Mouse (Mus musculus) cerebellum, adult 9-10 months (tissue): Measurements from ENCODE around the gene Noxa1.

ENCODE experiments used
- DNase-seq: peaks from one replicate; pipeline ENCODE4 v3.0.0; 2022

Gene Noxa1

GRCm38 (mm10) chr2:25095109-25095850 lies at the start of gene Noxa1:
Noxa1 (minus strand) TSS chr2:25095149.
- no peak for DNase-seq

GRCm38 (mm10) chr2:25141921-25142320 lies 47.0 kb upstream of the Noxa1 start:
- DNase-seq: no peak

GRCm38 (mm10) chr2:25141185-25141584 lies 46.2 kb upstream of the Noxa1 start:
- DNase-seq: no peak

- DNase-seq: no peak
These were observed 42.9 kb upstream of the Noxa1 start for GRCm38 (mm10) chr2:25137832-25138231.

GRCm38 (mm10) chr2:25131601-25132000 lies 36.7 kb upstream of the Noxa1 start:
- no peak for DNase-seq

- DNase-seq: no peak
These were observed 33.1 kb upstream of the Noxa1 start for GRCm38 (mm10) chr2:25128072-25128471.

GRCm38 (mm10) chr2:25127206-25127605 lies 32.3 kb upstream of the Noxa1 start:
- DNase-seq: peak; percentile 19

- DNase-seq: no peak
These were observed 31.4 kb upstream of the Noxa1 start for GRCm38 (mm10) chr2:25126011-25127010.

- DNase-seq: no peak
These were observed 30.2 kb upstream of the Noxa1 start for GRCm38 (mm10) chr2:25125146-25125545.

- DNase-seq: no peak
These were observed 29.5 kb upstream of the Noxa1 start for GRCm38 (mm10) chr2:25124411-25124810.

- DNase-seq: no peak
These were observed 28.6 kb upstream of the Noxa1 start for GRCm38 (mm10) chr2:25123527-25123926.

GRCm38 (mm10) chr2:25122666-25123065 lies 27.7 kb upstream of the Noxa1 start:
- no peak for DNase-seq

GRCm38 (mm10) chr2:25120963-25121362 lies 26.0 kb upstream of the Noxa1 start:
- DNase-seq: no peak

GRCm38 (mm10) chr2:25115442-25115841 lies 20.5 kb upstream of the Noxa1 start:
- no peak for DNase-seq

GRCm38 (mm10) chr2:25114308-25114707 lies 19.4 kb upstream of the Noxa1 start:
- DNase-seq: no peak

- DNase-seq: no peak
These were observed 16.3 kb upstream of the Noxa1 start for GRCm38 (mm10) chr2:25111184-25111791.

GRCm38 (mm10) chr2:25110505-25111183 lies 15.7 kb upstream of the Noxa1 start:
- DNase-seq: no peak

GRCm38 (mm10) chr2:25109487-25109886 lies 14.5 kb upstream of the Noxa1 start:
- DNase-seq: no peak

- DNase-seq: no peak
These were observed 11.1 kb upstream of the Noxa1 start for GRCm38 (mm10) chr2:25106045-25106444.

GRCm38 (mm10) chr2:25104122-25104521 lies 9.2 kb upstream of the Noxa1 start:
- DNase-seq: no peak

- no peak for DNase-seq
These were observed 4.8 kb upstream of the Noxa1 start for GRCm38 (mm10) chr2:25099703-25100102.

- DNase-seq: no peak
These were observed 4.0 kb upstream of the Noxa1 start for GRCm38 (mm10) chr2:25098956-25099355.
